Mouse (Mus musculus): ENCODE measurements around the gene Pou3f3.

DNA sequence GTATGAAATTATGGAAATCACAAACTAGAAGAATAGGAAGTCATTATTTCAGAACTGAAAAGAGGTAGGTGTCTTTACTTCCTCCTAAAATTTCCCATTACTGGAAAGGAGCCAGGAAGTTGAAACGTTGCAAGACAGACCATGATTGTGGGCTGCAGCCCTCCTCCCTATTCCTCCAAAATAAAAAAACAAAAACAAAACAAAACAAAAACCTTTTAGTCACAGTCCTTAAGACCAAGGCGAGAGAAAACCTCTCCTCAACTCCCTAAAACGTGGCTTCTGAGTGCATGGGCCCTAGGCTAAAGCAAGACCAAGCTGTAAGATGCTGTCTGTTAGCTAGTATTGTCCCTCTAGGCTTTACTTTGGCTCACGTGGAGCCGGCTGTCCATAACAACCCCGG, 11.7 kb upstream of the Pou3f3 start:
- TF ChIP-seq CTCF (IDR thresholded peaks at IDR 0.05; ENCODE audit: low read depth), result no peak
- TF ChIP-seq EP300 (IDR thresholded peaks at IDR 0.05; ENCODE audit: low read depth), result no peak

Data from liver, embryonic 14.5 days (tissue).